Mouse (Mus musculus) left cerebral cortex, postnatal 36 days (tissue): Measurements from ENCODE around the gene Brd7. TPM values are rescaled to one million over a fixed set of nuclear protein-coding genes. Genes with fewer than 3 reads are reported as not detected.

Experiments
- DNase-seq, 2 experiments: peaks; one replicate each; pipeline ENCODE4 v3.0.0; 2021 to 2022; ENCODE audit warnings: low spot score in 2 of 2, mixed read lengths in 1 of 2
- intact Hi-C: fragments of 180-260 bp; cut with DNase I; formaldehyde crosslinking; loops from one replicate; pipeline ENCODE4 v1.15.1; 2025
- total RNA-seq, 2 experiments: library from RNA; stranded (reverse); gene quantifications; 2 replicates each; pipeline ENCODE4 v1.2.3; 2021

Gene Brd7
- total RNA-seq, 2 experiments from 2014 or later = 48.2 to 66.4 TPM

DNA sequence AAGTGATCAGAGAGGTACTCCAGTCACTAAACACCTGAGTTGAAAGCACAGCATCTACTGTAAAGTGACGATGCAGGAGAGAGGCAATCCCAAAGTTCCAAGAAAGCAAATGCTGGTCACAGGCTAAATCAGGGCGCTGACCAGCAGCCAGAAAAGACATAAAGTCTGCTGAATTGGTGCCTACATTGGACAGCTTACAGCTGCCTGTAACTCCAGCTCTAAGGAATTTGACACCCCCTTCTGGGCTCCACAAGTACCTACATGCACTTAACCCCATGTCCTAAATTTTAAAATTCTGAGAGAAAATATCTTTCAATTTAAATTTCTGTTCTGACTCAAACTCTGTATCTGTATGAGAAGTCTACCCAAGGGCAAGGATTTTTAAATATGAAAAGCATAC is 2.0 kb downstream of the Brd7 start:
- intact Hi-C loops = loop anchor here (2.0 to 10.0 kb wide), 5 partner anchors 92 to 397 kb away; partner anchors contain the start of gene Nkd1
- DNase-seq = no peak

DNA sequence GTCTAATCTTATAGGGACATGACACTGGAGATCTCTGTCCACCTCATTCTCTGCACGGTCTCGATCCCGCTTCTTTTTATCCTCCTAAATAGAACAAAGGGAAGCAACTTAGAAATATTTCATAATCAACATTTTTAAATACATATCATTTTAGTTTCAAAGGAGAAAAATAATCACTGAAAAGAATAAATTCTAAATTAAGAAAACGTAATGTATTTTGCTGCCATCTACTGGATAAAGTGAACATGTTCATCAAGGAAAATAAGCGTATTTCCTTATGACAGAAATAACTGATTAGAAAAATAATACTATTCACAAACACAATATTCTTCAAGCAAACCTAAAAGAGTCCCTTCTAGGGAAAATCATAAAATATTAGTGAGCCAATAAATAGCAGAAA is 4.0 kb downstream of the Brd7 start:
- no peak for DNase-seq
- intact Hi-C loops = loop anchor here (2.0 kb wide), 1 partner anchor 93 kb away; no protein-coding TSS in a partner anchor

DNA sequence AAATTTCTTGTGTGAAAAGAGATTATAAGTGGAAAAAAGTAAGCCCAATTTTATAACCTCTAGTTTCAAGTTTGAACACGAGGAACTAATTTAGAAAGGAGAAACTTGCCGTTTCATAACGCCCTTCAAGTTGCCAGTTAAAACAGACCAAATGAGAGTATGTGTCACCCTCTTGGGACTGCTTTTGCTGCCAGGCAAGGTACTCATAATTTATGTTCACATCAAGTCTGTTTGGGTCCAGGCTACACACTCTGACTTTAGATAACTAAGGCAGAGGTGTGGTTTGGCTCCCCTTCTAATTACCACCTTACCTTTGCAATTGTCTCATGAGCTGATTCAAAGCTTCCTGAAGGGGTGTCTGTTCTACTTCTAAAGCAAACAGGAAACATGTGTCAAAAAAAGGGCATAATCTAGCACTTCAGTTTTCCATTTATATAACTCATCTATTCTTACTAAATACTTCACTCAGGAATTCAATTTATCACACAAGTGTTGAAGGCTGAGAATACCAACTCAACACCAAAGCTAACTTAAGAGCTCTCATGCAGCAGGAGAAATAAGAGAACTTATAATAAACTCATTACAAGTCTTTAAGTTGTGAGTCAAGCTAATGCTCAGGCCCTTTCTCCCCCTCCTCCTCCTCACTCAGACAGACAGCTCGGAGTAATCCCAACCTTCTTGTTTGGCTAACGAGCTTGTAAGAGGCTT is 4.6 kb downstream of the Brd7 start:
- DNase-seq = no peak
- intact Hi-C loops = no loop called here

DNA sequence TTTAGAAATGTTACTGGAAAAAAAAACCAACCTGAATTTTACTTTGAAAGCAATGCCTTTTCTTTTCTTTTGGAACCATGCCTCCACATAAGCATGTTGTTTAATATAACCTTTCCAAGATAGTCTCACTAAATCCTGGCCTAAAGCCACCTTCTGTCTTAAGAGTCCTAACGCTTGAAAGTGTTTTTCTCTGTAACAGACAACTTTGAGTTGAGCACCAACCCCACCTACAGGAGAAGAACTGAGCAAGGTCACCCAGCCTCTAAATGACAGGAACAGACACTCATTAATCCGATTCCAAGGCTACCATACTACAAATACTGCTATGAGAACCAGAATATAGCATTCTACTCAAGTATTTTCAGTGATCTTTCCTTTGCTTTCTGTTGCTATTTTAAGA is 12.9 kb downstream of the Brd7 start:
- intact Hi-C loops = no loop called here
- no peak for DNase-seq

DNA sequence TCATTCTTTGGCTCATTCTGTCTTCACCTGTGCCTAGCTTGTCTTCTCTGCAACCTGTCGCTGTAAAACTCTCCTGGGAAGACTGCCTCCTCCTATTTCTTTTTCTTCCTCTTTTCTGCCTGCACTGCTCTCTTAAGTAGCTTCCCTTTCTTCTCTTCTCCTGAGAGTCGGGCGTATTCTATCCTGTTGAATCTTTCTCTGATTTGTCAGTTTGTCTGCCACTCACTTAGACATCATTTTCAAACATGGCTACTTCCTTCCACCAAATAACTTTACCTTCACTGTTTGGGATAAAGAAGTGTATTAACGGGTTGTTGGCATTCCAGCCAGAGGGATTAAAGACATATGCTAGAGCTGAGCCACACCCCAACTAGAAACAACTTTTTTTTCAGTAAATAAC is 20.0 kb downstream of the Brd7 start:
- no peak for DNase-seq
- intact Hi-C loops = no loop called here

DNA sequence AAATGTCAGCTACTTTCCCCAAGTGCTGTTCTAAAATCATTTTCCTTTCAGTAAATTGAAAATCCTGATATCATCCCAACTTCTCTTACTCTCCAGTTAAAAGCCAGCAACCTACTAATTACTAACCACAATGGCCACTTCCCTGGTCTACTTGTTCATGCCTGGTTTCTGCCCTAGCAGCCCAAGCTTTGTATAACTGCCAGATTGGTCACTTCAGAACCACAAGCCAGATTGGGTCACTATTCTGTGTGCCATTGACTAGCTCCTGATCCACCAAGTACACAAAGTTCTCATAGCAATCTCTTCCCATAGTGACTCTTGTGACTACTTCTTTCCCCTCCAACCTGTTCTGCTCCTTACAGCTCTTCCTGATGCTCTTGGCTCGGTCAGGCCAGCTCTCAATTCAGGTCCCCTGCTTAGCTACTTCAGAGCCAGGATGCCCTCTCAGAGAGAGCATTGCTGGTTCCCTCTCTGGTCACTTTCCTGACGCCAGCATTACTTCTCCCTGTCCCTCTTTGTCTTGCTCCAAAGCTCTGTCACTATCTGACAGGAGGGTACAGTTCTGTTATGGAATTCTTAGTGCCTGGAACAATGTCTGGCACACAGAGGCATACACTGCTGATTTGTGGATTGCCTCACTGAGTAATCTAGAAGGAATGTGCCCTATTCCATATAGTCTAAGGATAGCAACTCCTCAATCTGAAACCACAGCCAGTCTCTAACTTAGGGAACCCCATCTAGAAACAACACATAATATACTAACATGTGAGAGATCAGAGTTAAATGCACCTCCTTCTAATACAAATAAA is 21.9 kb downstream of the Brd7 start:
- DNase-seq = no peak
- intact Hi-C loops = no loop called here

DNA sequence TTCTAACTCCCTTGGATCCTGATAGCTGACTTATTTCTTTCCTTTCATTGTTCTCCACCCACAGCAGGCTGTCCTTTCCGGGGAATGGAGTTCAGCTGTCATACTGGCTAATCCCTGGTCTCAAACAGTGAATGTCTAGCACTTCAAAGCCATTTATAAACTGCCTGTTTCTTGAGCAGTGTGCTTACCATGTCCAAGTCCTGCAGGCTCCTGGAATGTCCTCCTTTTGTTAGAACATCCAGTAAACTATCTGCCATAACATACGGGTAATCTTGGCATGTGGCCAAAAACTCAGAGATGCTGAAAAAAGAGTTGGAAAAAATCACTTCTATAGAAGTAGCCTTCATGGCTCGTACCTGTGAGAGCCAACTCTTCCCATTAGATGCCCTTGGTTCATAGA is 22.8 kb downstream of the Brd7 start:
- no peak for DNase-seq
- intact Hi-C loops = no loop called here

DNA sequence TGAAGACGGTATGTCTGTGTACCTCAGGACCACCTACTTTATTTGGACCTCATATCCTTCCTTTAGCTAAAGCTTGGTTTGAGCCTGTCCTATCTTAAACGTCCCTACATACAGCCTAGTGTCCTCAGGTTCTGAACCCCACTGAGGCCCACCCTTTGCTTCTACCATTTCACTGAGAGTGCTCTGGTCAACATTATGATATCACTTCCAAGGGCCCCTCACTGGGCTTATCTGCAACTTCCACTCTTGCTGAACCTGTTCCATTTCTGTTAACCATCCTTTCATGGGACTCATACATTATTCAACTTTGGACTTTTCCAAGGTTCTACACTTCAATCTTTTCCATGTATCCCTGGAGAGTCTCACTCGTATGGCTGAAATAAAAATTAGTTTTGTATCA is 27.0 kb downstream of the Brd7 start:
- intact Hi-C loops = no loop called here
- no peak for DNase-seq

DNA sequence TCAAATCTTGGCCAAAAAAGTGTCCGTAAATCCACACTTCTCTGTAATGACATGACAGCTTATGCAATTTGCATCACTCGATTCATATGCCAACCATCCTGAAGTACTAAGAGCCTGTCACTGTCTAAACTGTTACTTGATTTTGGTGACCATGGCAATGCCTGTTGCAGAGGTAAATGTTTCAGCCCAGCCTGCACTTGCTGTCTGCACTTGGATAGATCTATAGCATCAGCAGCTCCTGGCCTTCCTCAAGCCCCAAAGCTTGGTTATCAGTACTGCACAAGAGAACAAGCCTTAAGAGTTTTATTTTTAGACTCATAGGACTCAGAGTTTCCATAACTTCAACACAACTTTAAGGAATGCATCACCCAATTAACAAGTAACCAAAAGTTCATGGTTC is 27.6 kb downstream of the Brd7 start:
- intact Hi-C loops = no loop called here
- DNase-seq = no peak

DNA sequence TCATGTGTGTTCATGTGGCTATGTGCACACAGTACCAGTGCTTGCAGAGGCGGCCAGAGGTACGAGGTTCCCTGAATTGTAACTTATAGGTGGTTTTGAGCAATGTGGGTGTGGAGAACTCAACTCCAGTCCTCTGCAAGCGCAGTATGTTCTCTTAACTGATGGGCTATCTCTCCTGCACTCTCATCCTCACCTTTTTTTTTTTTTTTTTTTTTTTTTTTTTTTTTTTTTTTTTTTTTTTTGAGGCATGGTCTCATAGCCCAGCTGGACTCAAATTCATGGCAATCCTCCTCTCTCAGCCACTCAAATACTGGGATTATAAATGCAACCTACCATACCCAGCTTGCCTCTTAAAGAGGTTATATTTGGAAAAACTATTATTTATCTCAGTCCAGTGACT is 31.2 kb downstream of the Brd7 start:
- intact Hi-C loops = no loop called here
- DNase-seq = no peak

DNA sequence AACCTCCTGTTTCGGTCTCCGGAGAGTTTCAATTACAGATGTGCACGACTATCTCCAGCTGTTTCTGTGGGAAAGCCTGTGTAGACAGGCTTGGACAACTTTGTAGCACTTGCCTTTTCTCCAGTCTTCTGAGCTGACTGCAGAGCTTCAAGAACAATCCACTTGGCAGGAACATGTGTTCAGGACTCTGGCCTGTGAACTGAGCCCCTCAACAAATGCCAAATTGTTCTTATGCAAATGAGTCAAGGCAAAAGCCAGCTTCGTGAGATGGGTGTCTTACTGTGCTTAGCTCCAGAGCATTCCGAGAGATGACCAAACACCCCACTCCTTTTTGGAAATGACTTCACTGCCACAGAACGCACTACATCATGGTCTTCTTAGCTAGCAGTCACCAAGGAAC is 33.3 kb downstream of the Brd7 start:
- no peak for DNase-seq
- intact Hi-C loops = no loop called here

DNA sequence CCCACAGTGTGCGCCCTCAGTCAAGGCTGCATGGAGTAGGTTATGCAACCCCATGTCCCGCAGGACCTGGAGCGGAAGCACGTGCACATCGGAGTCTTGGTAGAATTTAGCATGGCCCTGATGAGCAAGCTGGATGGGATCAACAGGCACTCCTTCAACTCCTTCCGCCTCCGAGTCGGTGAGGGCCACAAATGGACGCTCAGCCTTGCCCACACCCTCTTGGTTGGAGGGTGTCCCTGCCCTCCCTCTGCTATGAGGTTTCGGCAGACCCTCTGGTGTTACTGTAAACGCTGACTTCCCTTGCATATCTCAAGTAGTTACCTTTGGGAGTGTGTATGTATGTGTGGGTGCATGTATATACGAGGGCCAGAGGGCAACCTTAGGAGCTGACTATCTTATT is 35.7 kb downstream of the Brd7 start:
- no peak for DNase-seq
- intact Hi-C loops = no loop called here

DNA sequence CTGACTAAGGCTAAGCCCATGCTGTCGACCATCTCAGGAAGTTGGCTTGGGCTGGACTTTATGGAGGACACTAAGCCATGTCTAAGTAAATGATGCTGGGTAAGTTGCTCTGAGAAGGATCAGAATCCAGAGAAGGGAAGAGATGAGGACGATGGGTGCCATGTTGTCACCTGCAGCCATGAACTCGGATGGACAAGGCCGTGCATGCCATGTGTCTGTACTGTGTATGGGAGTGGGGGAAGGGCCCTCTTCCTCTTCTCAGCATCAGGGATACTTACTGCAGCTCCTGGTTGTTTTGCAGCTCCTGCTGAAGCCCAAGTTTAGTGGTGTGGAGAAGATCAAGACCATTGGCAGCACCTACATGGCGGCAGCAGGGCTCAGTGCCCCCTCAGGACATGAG is 36.2 kb downstream of the Brd7 start:
- DNase-seq = no peak
- intact Hi-C loops = no loop called here

DNA sequence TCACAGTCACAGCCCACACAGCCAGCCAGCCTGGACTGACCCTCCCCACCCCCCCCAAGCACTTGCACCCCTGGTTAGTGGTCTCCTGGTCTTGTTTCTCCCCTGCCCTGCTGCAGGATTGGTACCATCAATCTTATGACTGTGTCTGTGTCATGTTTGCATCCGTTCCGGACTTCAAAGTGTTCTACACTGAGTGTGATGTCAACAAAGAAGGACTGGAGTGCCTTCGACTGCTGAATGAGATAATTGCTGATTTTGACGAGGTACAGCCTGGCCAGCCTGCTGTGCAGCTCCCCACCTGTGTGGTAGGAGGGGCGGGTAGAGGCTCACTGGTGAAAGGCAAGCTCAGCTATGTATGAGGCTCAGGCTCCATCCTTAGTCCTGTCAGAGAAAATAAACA is 36.7 kb downstream of the Brd7 start:
- DNase-seq = no peak
- intact Hi-C loops = no loop called here

DNA sequence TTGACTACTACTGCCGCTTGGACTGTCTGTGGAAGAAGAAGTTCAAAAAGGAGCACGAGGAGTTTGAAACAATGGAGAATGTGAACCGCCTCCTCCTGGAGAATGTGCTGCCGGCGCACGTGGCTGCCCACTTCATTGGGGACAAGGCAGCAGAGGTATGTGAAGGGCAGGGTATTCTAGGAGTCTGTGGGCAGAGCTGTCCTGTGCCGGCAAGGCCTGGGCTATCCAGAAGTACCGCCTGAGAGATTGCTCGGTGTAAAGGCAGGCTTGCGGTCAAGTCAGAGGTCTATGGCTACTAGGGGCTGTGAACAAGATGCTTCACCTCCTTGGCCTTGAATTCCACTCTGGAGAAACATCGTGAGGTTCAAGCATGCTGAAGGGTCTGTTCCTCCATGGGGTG is 37.2 kb downstream of the Brd7 start:
- no peak for DNase-seq
- intact Hi-C loops = no loop called here

DNA sequence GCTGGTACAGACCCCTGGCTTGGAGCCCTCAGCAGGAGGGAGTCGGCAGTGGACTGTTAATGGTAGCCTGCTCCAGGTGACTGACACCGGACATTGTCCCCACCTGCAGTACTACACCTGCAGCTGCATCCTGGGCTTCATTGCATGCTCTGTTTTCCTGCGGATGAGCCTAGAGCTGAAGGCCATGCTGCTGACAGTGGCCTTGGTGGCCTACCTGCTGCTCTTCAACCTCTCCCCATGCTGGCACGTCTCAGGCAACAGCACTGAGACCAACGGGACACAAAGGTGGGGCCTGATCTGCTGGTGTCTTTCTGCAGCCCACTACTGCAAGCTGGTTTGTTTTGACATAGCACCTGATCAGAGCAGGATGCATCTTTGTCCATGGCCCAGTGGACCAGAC is 38.5 kb downstream of the Brd7 start:
- intact Hi-C loops = no loop called here
- no peak for DNase-seq

DNA sequence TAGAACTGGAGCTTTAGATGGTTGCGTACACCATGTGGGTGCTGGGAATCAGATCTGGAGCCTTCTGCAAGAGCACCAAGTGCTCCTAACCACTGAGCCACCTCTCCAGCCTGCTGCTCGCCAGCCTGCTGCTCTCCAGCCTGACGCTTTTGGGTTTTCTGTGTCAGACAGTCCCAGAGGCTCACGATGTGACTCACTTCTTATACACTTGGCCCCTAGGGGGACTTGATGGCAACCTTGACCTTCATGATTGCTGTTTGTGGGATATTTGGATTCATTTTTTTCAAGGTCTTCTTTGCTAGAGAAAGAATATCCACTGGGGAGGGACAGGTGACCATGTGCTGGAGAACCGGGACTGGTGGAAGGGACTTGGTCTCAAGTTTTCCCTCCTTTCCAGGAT is 40.6 kb downstream of the Brd7 start:
- no peak for DNase-seq
- intact Hi-C loops = no loop called here

DNA sequence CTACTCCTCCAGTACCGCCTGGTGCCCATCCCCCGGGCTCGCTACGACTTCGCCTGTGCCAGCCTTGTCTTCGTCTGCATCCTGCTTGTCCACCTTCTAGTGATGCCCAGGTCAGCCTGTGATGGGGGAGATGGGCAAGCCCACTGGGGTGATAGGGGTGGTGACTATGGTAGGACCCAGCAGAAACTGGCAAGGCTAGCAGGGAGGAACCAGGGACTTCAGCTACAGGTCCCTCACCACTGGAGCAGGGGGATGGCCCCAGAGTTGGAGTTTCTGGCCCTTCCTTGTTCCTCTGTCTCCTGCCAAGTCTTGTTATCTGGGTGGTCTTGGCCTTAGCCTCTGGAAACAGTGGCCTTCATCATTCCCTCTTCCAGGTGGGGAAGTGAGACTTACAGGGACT is 41.9 kb downstream of the Brd7 start:
- no peak for DNase-seq
- intact Hi-C loops = no loop called here

DNA sequence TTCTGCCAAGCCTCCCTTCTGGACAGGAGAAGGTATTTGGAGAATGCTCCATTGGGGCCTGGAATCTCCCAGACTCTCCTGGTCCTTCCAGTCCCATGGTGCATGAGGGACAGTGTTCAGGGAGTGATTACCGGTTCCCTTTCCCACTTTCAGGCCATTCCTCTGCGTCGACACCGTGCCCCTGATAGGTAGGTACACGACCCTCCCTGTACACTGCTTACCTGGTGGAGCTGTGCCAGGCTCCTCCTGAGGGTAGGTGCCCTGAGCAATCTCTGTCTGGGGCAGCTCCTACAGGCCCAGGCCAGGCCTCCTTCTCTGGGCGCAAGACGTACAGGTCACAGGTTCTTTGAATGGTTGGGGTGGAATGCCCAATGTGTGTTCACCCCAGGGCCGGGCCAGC is 43.8 kb downstream of the Brd7 start:
- intact Hi-C loops = no loop called here
- no peak for DNase-seq

DNA sequence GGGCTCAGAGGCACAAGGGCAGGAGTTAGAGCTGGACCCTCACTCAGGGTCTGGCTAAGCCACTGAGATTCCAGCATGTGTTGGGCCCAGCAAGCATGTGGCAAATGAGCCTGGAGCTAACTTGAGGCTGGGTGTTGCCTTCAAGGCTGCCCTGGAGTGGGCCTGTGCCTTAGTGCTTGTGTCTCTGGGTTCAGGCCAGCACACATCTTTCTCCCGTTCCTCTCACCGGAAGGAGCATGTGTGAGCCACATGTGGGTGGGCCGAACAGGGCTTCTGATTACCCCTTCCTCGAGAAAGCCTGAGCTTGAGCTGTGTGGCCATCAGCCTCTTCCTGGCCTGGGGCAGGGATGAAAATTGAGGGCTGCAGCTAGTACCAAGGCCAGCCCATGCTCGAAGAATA is 44.7 kb downstream of the Brd7 start:
- intact Hi-C loops = no loop called here

DNA sequence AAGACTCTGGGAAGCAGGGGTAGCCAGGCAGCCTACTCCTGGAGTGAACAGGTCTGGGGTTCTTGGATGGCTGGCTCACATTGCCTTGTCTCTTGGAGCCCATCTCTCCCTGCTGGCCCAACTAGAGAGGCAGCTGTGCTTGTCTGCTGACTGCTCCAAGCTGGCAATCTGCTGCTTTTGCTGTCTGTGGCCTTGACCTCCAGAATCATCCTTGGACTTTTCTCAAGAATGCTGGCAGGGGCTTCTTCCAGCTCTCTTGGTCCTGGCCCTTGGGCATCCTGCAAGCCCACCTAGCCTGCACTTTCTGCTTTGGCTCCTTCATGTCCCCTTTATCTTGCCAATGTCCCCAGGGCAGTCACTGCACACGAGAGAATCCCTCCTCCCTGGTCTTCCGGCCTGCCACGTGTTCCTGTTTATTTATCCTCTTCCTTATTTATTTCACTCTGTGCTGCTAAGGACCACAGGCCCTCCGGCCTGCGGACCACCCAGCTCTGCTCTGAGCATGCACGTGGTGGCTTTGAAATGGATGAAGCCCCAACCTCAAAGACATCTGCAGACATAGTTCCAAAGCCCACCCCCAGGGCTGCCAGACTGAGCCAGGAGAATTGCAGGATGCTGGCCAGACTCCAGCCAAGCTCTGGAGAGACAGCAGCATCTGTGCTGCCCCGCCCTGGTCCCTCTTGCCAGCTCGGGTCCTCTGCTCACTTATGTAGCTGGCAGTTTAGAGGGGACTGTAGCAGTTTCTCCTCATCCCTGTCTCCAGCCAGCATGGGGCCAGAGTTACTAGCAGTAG is 45.7 kb downstream of the Brd7 start:
- intact Hi-C loops = no loop called here
- peak in 1 of 2 experiments; percentile 26 for DNase-seq

More for the DNA sequence above, 44.7 kb downstream of the Brd7 start:
- DNase-seq = no peak
